ENCODE assay signal across 8 mouse cellular contexts in the genomic region with DNA sequence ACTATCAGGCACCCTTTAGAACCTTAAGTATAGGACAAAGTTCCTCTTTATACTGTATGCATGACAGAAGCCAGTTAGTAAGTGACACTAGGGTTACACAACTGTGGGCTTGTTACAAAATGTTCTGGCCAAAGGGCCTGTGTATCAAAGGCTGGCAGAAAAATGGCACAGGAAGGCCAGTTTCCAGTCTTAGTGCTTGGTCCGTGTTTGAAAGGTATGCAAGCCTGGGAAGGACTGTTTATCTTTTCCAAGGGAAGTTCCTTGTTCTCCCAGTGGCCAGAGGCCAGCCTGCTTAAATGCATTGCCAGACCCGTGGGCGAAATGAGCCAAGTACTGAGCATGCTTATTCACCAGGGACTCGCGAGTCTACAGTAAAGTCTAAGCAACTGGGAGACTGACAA. TPM values are rescaled to one million over a fixed set of nuclear protein-coding genes. Genes with fewer than 3 reads are reported as not detected.
DNase-seq lines count a peak whose midpoint lies in the region; ATAC-seq lines count a peak whose summit lies in the region.
"Had no signal": no experiment of that assay in that cellular context is flagged by ENCODE, and none has a peak within 500 bp of the region (broad histone marks: within the 10 kb centered on the region; RNA-seq: fewer than 3 reads in every experiment).

No protein-coding gene starts in this region.

- no peaks in the 10 kb centered on the region for H3K9me3 ChIP-seq in hindbrain, embryonic 11.5 days (ENCODE audit: control insufficient read depth, low read length)

- H3K27ac ChIP-seq in hindbrain, embryonic 11.5 days (ENCODE audit: low read depth, low read length): no peak overlapping the region

- no peaks in the 10 kb centered on the region for H3K27me3 ChIP-seq in hindbrain, embryonic 11.5 days (ENCODE audit: control insufficient read depth, insufficient read depth, low read length)

- H3K36me3 ChIP-seq in hindbrain, embryonic 11.5 days (ENCODE audit: control insufficient read depth, insufficient read depth, low read length): 0 out of 2 replicates have a peak, but pooled peaks cover 3% of the 10 kb centered on the region

- WGBS in hindbrain, embryonic 11.5 days: 78% methylated on average over 5 of the region's 5 CpGs

- DNase-seq in right cerebral cortex, adult 18-20 months: peak; percentile 68
- DNase-seq in right cerebral cortex, postnatal 14 days: no peak
- DNase-seq in cerebellum, postnatal 10 days: peak; percentile 46 to 73
- peak; percentile 81 to 84 for DNase-seq in heart, postnatal 10 days
- peak; percentile 51 to 59 for DNase-seq in left cerebral cortex, postnatal 14 days (ENCODE audit: low spot score in 2 of 2)
- peak; percentile 24 to 40 for DNase-seq in right cerebral cortex, adult 2 months (ENCODE audit: low spot score in 2 of 2)
- DNase-seq in hindbrain, embryonic 11.5 days (ENCODE audit: low spot score): no peak

- no peak overlapping the region for H3K4me2 ChIP-seq in hindbrain, embryonic 11.5 days (replicated peaks; ENCODE audit: low read depth, low read length)

- intact Hi-C loops in heart, postnatal 10 days (cut with DNase I): no loop called here
- intact Hi-C loops in left cerebral cortex, postnatal 14 days (cut with DNase I): no loop called here

- no peaks in the 10 kb centered on the region for H3K4me1 ChIP-seq in hindbrain, embryonic 11.5 days (replicated peaks; ENCODE audit: control insufficient read depth, insufficient read depth, low read length)

- no peak overlapping the region for H3K9ac ChIP-seq in hindbrain, embryonic 11.5 days (ENCODE audit: low read depth, low read length)

- no peak for ATAC-seq in hindbrain, embryonic 11.5 days (ENCODE audit: low FRiP score)

- no peak overlapping the region for H3K4me3 ChIP-seq in hindbrain, embryonic 11.5 days (ENCODE audit: low read depth, low read length)

RNA-seq across cellular contexts. Expression of a gene that starts 15.0 kb away (rescaled TPM):
- 10 to 100 TPM in 1 of 2 experiments, 1 to 10 TPM in 1; 8.2 to 10.3 TPM for total RNA-seq in heart, postnatal 10 days (2021)
- total RNA-seq in left cerebral cortex, postnatal 14 days (2021): 10 to 100 TPM; 15.3 to 15.6 TPM
- polyA plus RNA-seq in hindbrain, embryonic 11.5 days (2014; fragmentation: Nextera tagmentation; extraction: Ambion mirVana): 23.7 and 28.4 TPM in 2 replicates

RNA-seq across cellular contexts. Expression of a gene that starts 35.6 kb away (rescaled TPM):
- not detected for total RNA-seq in heart, postnatal 10 days (2021)
- under 1 TPM; 0.13 to 0.22 TPM for total RNA-seq in left cerebral cortex, postnatal 14 days (2021)
- polyA plus RNA-seq in hindbrain, embryonic 11.5 days (2014; fragmentation: Nextera tagmentation; extraction: Ambion mirVana): not detected in 2 replicates

RNA-seq across cellular contexts. Expression of a gene that starts 39.8 kb away (rescaled TPM):
- total RNA-seq in heart, postnatal 10 days (2021): not detected
- total RNA-seq in left cerebral cortex, postnatal 14 days (2021): not detected
- polyA plus RNA-seq in hindbrain, embryonic 11.5 days (2014; fragmentation: Nextera tagmentation; extraction: Ambion mirVana): not detected in 2 replicates
- polyA plus RNA-seq: cortical plate, adult 2 months had no signal

RNA-seq across cellular contexts. Expression of a gene that starts 42.3 kb away (rescaled TPM):
- total RNA-seq in heart, postnatal 10 days (2021): 10 to 100 TPM; 35.2 to 37.9 TPM
- total RNA-seq in left cerebral cortex, postnatal 14 days (2021): 10 to 100 TPM; 81.3 to 81.8 TPM
- 83.8 and 91.4 TPM in 2 replicates for polyA plus RNA-seq in hindbrain, embryonic 11.5 days (2014; fragmentation: Nextera tagmentation; extraction: Ambion mirVana)

Comparison
In these comparisons a context has a peak if more than half of its experiments do, and no peak if none do; other contexts are left out.
1. DNase-seq: peak in right cerebral cortex, adult 18-20 months (single experiment), cerebellum, postnatal 10 days (2 of 2), heart, postnatal 10 days (2 of 2), left cerebral cortex, postnatal 14 days (2 of 2) and right cerebral cortex, adult 2 months (2 of 2); none in right cerebral cortex, postnatal 14 days (single experiment) and hindbrain, embryonic 11.5 days (single experiment).